Mouse (Mus musculus) lung, embryonic 15.5 days (tissue): ENCODE data around the gene Lysmd4. TPM values are rescaled to one million over a fixed set of nuclear protein-coding genes. Genes with fewer than 3 reads are reported as not detected.

Experiments
- ATAC-seq: fragments of 200-750 bp; cut with Nextera tagmentation; 2 replicates; pipeline ENCODE4 v1.8.0; 2017; ENCODE audit warnings: moderate number of reproducible peaks, borderline replicate concordance; ENCODE audit not compliant: low FRiP score, low TSS enrichment; ENCODE audit errors: extremely low read depth
- H3K27ac ChIP-seq: fragments of 300-500 bp; sonication (generic); 2 replicates; pipeline ENCODE4 v1.5.1; 2015; ENCODE audit warnings: moderate library complexity, mild to moderate bottlenecking, inconsistent platforms
- H3K27me3 ChIP-seq: fragments of 300-500 bp; sonication (generic); 2 replicates; pipeline ENCODE4 v1.6.1; 2015; ENCODE audit warnings: inconsistent platforms
- H3K36me3 ChIP-seq: fragments of 300-500 bp; sonication (generic); 2 replicates; pipeline ENCODE4 v1.6.1; 2015; ENCODE audit warnings: inconsistent platforms
- H3K4me1 ChIP-seq: fragments of 300-500 bp; sonication (generic); 2 replicates; pipeline ENCODE4 v1.6.1; 2015; ENCODE audit warnings: inconsistent platforms
- H3K4me2 ChIP-seq: fragments of 300-500 bp; sonication (generic); 2 replicates; pipeline ENCODE4 v1.6.1; 2015; ENCODE audit warnings: inconsistent platforms, mild to moderate bottlenecking, moderate library complexity
- H3K4me3 ChIP-seq: fragments of 300-500 bp; sonication (generic); 2 replicates; pipeline ENCODE4 v1.5.1; 2015; ENCODE audit warnings: mild to moderate bottlenecking, inconsistent platforms
- H3K9ac ChIP-seq: fragments of 300-500 bp; sonication (generic); 2 replicates; pipeline ENCODE4 v1.6.1; 2015; ENCODE audit warnings: inconsistent platforms
- H3K9me3 ChIP-seq: fragments of 300-500 bp; sonication (generic); 2 replicates; pipeline ENCODE4 v1.6.1; 2016; ENCODE audit warnings: inconsistent platforms
- WGBS: fragments of 180-500 bp; shearing (Covaris S2); methylation state at CpG from one replicate; pipeline ENCODE4 v1.1.7; 2015; 5-methylcytosine and 5-hydroxymethylcytosine counted together
- polyA plus RNA-seq: library from polyadenylated mRNA; unstranded; fragments of >200 nt; fragmentation: Nextera tagmentation; extraction: Ambion mirVana; gene quantifications from 2 replicates; pipeline ENCODE4 v1.2.1, GENCODE M21; 2015

Gene Lysmd4
- polyA plus RNA-seq, 1 experiment from 2014 or later, result 14.6 TPM

GRCm38 (mm10) chr7:67355870-67356269 lies 133.5 kb downstream of the Lysmd4 start:
- no peak overlapping the region for H3K4me3 ChIP-seq
- no peaks in the 10 kb centered on the region for H3K27me3 ChIP-seq
- no peaks in the 10 kb centered on the region; the same call in 1 of the 2 replicates for H3K36me3 ChIP-seq
- H3K4me2 ChIP-seq, result no peak overlapping the region
- H3K27ac ChIP-seq, result no peak overlapping the region
- no peak overlapping the region for H3K9ac ChIP-seq
- H3K4me1 ChIP-seq, result no peaks in the 10 kb centered on the region
- no peak for ATAC-seq
- 90% methylated on average over 5 of the region's 5 CpGs for WGBS
- no peaks in the 10 kb centered on the region for H3K9me3 ChIP-seq

Other genes with a start within 250 kb of the Lysmd4 start
- gene Mef2a, start 150.3 kb downstream of the Lysmd4 start, polyA plus RNA-seq, result 48.8 and 56.3 TPM in 2 replicates